Mouse (Mus musculus) forebrain, embryonic 15.5 days (tissue): Measurements from ENCODE around the gene Cdh9. TPM values are rescaled to one million over a fixed set of nuclear protein-coding genes. Genes with fewer than 3 reads are reported as not detected.

Experiments used
- ATAC-seq: fragments of 200-750 bp; cut with Nextera tagmentation; replicated peaks from 2 replicates; pipeline ENCODE4 v1.8.0; 2017; ENCODE audit warnings: mild to moderate bottlenecking, moderate TSS enrichment, moderate library complexity
- H3K27ac ChIP-seq: fragments of 300-500 bp; sonication (generic); replicated peaks from 2 replicates; pipeline ENCODE4 v1.5.1; 2015; ENCODE audit warnings: mild to moderate bottlenecking, inconsistent platforms
- H3K27me3 ChIP-seq: fragments of 300-500 bp; sonication (generic); 2 replicates; pipeline ENCODE4 v1.6.1; 2015; ENCODE audit warnings: inconsistent platforms
- H3K36me3 ChIP-seq: fragments of 300-500 bp; sonication (generic); 2 replicates; pipeline ENCODE4 v1.6.1; 2015; ENCODE audit warnings: mild to moderate bottlenecking, inconsistent platforms
- H3K4me1 ChIP-seq: fragments of 300-500 bp; sonication (generic); 2 replicates; pipeline ENCODE4 v1.6.1; 2015; ENCODE audit warnings: inconsistent platforms
- H3K4me2 ChIP-seq: fragments of 300-500 bp; sonication (generic); replicated peaks from 2 replicates; pipeline ENCODE4 v1.6.1; 2015; ENCODE audit warnings: mild to moderate bottlenecking, inconsistent platforms
- H3K4me3 ChIP-seq: fragments of 300-500 bp; sonication (generic); 2 replicates; pipeline ENCODE4 v1.5.1; 2015; ENCODE audit warnings: mild to moderate bottlenecking, inconsistent platforms
- H3K9ac ChIP-seq: fragments of 300-500 bp; sonication (generic); replicated peaks from 2 replicates; pipeline ENCODE4 v1.6.1; 2015; ENCODE audit warnings: mild to moderate bottlenecking, inconsistent platforms
- H3K9me3 ChIP-seq: fragments of 300-500 bp; sonication (generic); 2 replicates; pipeline ENCODE4 v1.6.1; 2016; ENCODE audit warnings: inconsistent platforms
- WGBS: fragments of 180-500 bp; shearing (Covaris S2); methylation state at CpG from one replicate; pipeline ENCODE4 v1.1.7; 2015; ENCODE audit warnings: mixed read lengths; 5-methylcytosine and 5-hydroxymethylcytosine counted together
- polyA plus RNA-seq: library from polyadenylated mRNA; unstranded; fragments of >200 nt; fragmentation: Nextera tagmentation; extraction: Ambion mirVana; gene quantifications from 2 replicates; pipeline ENCODE4 v1.2.1, GENCODE M21; 2015

Cdh9 gene
- polyA plus RNA-seq, 1 experiment from 2014 or later, result 3.0 TPM

DNA sequence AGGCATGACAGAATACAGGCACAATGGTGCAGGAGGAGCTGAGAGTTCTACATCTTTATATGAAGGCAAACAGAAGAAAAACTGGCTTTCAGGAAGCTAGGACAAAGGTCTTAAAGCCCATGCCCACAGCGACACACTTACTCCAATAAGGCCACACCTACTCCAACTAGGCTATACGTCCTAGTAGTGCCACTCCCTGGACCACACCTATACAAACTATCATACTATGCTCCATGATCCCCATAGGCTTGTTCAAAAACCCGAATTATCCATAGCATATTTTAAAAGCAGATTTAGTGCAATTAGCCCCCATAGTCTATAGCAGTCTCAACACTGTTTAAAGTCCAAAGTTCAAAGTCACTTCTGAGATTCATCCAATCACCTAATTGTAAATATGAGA is 154.0 kb downstream of the Cdh9 start:
- H3K27me3 ChIP-seq, result no peaks in the 10 kb centered on the region
- H3K4me1 ChIP-seq, result no peaks in the 10 kb centered on the region
- H3K4me2 ChIP-seq, result no peak overlapping the region
- no peak overlapping the region for H3K27ac ChIP-seq
- 87% methylated on average over 3 of the region's 3 CpGs for WGBS
- no peaks in the 10 kb centered on the region for H3K9me3 ChIP-seq
- ATAC-seq, result no peak
- no peaks in the 10 kb centered on the region for H3K36me3 ChIP-seq
- H3K9ac ChIP-seq, result no peak overlapping the region
- H3K4me3 ChIP-seq, result no peak overlapping the region

GRCm38 (mm10) chr15:16896674-16897073 is 168.1 kb downstream of the Cdh9 start:
- Histone ChIP-seq H3K36me3 (no peaks in the 10 kb centered on the region), H3K4me1 (no peaks in the 10 kb centered on the region), H3K4me3 (no peak overlapping the region), H3K4me2 (no peak overlapping the region), H3K9me3 (no peaks in the 10 kb centered on the region), H3K27me3 (no peaks in the 10 kb centered on the region), H3K27ac (no peak overlapping the region), H3K9ac (no peak overlapping the region)
- ATAC-seq, result no peak
- WGBS, result 88% methylated on average over 1 of the region's 1 CpGs
